Mouse (Mus musculus): ENCODE data around the gene Cxcl5. TPM values are rescaled to one million over a fixed set of nuclear protein-coding genes. Genes with fewer than 3 reads are reported as not detected.
A peak's percentile ranks its signal among the peaks of the same experiment; 100 is the strongest.

The Cxcl5 gene
- polyA plus RNA-seq (2014; fragmentation: Nextera tagmentation; extraction: Ambion mirVana), result 0.19 TPM in 1 of 2 replicates, not detected in the other

DNA sequence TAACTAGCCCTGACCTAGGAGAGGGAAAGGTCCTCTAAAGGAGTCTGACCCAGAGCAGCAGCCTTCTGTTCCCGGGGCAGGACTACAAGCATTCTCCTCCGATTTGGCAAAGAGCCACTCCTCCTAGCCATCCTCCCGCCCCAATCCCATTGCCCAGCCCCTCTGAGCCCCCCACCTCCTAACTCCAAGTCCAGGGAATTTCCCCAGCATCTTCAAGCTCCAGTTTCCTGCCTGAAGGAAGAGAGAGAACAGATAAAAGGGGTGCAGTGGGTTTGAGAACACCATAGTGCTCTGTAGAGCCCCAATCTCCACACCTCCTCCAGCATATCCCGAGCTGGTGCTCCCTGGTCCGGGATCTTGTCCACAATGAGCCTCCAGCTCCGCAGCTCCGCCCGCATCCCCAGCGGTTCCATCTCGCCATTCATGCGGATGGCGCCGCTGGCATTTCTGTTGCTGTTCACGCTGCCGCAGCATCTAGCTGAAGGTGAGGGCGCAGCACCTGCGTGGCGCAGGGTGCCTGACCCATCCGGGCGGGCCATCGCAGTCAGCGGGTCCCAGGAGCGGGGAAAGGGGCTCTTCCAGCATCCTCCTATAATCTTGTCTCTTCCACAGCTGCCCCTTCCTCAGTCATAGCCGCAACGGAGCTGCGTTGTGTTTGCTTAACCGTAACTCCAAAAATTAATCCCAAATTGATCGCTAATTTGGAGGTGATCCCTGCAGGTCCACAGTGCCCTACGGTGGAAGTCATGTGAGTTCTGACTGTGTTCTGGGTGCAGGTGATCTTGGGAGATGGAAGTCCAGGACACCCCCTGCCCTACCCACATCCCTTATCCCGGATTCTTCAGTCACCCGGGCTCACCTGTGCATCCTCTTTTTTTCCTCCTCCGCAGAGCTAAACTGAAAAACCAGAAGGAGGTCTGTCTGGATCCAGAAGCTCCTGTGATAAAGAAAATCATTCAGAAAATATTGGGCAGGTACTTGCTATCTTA lies at the start of gene Cxcl5:
TSS of gene Cxcl5 (plus strand) at position 284 of the 989 bp plus-strand sequence.
- Histone ChIP-seq H3K36me3 (ENCODE audit: insufficient read depth) (no peaks in the 10 kb centered on the region), H3K4me2 (peak within 1 kb of the TSS; percentile 65), H3K4me1 (ENCODE audit: insufficient read depth) (peaks cover 9% of the 10 kb centered on the region), H3K9me3 (ENCODE audit: low read depth, low read length) (no peaks in the 10 kb centered on the region), H3K4me3 (ENCODE audit: low read depth, low read length) (peak within 1 kb of the TSS; percentile 30), H3K27me3 (ENCODE audit: insufficient read depth, low read length) (peaks cover 9% of the 10 kb centered on the region), H3K9ac (no peak within 1 kb of the TSS), H3K27ac (ENCODE audit: low read depth) (no peak within 1 kb of the TSS)
- 6% methylated on average over 32 of the region's 32 CpGs for WGBS
- TF ChIP-seq CTCF (IDR thresholded peaks at IDR 0.05; ENCODE audit: low read depth), result no peak
- DNase-seq, result peak; percentile 46
- peak; percentile 50; the same call in 1 of the 2 replicates for ATAC-seq (ENCODE audit: insufficient read depth)

DNA sequence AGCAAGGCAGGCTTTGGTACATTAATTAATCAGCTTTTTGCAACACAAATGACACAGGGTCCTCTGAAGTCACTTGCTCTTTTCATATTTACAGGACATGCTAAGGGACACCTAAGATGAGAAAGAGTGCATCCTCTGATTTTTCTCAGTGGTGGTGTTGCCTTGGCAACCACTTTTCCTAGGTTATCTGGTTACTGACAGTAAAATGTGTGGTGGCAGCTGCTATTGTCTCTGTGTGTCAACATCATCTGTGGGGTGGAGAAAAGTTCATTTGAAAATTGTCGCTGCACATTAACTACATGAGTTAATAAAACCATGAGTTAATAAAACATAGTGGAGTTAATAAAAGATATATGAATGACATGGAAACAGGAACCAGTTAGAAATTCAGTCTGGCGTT lies 47.8 kb upstream of the Cxcl5 start:
- Histone ChIP-seq H3K4me3 (ENCODE audit: low read depth, low read length) (no peak overlapping the region), H3K27me3 (ENCODE audit: insufficient read depth, low read length) (no peaks in the 10 kb centered on the region), H3K9me3 (ENCODE audit: low read depth, low read length) (no peaks in the 10 kb centered on the region), H3K9ac (no peak overlapping the region), H3K4me2 (no peak overlapping the region), H3K4me1 (ENCODE audit: insufficient read depth) (no peaks in the 10 kb centered on the region), H3K27ac (ENCODE audit: low read depth) (no peak overlapping the region), H3K36me3 (ENCODE audit: insufficient read depth) (no peaks in the 10 kb centered on the region)
- DNase-seq, result no peak
- ATAC-seq (ENCODE audit: insufficient read depth), result no peak
- no peak for TF ChIP-seq CTCF (IDR thresholded peaks at IDR 0.05; ENCODE audit: low read depth)
- 78% methylated on average over 2 of the region's 2 CpGs for WGBS

DNA sequence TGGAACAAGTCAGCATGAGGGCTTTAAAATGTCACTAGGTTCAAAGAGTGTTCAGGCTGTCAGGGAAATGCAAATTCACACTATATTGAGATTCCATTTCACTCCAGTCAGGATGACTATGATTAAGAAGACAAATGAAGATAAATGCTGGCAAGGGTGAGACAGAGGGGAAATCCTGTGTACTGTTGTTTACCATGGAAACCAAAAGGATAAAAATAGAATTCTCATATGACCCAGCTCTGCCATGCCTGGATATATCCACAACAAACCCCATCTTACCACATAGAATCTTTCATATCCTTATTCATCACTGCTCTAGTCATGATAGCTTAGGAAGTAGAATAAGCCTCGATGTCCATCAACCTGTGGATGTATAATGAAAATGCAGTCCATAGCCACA lies 41.2 kb upstream of the Cxcl5 start:
- Histone ChIP-seq H3K27ac (ENCODE audit: low read depth) (no peak overlapping the region), H3K4me3 (ENCODE audit: low read depth, low read length) (no peak overlapping the region), H3K27me3 (ENCODE audit: insufficient read depth, low read length) (no peaks in the 10 kb centered on the region), H3K9me3 (ENCODE audit: low read depth, low read length) (no peaks in the 10 kb centered on the region), H3K4me2 (no peak overlapping the region), H3K4me1 (ENCODE audit: insufficient read depth) (no peaks in the 10 kb centered on the region), H3K9ac (no peak overlapping the region), H3K36me3 (ENCODE audit: insufficient read depth) (no peaks in the 10 kb centered on the region)
- no peak for TF ChIP-seq CTCF (IDR thresholded peaks at IDR 0.05; ENCODE audit: low read depth)
- DNase-seq, result no peak
- ATAC-seq (ENCODE audit: insufficient read depth), result no peak
- 72% methylated on average over 1 of the region's 1 CpGs for WGBS

DNA sequence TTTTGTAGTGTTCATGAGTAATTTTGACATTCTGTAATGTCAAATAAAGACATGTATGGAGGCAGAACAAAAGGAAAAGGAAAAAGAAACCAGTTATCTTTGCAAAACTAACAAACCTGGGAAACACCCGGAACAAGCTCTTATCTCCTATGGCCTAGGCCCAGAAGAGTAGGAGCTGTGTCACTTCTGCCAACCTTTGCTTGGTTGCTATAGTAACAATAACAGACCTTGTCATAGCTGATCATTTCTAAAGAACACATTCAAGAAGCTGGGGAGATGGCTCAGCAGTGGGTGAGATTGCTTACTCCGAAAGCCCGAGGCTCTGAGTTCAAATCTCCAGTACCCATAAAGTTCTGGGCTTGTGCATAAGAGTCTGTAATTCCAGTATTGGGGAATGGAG lies 36.5 kb upstream of the Cxcl5 start:
- DNase-seq (no peak), ATAC-seq (ENCODE audit: insufficient read depth) (no peak)
- Histone ChIP-seq H3K4me2 (no peak overlapping the region), H3K4me1 (ENCODE audit: insufficient read depth) (no peaks in the 10 kb centered on the region), H3K36me3 (ENCODE audit: insufficient read depth) (no peaks in the 10 kb centered on the region), H3K4me3 (ENCODE audit: low read depth, low read length) (no peak overlapping the region), H3K9me3 (ENCODE audit: low read depth, low read length) (no peaks in the 10 kb centered on the region), H3K27ac (ENCODE audit: low read depth) (no peak overlapping the region), H3K9ac (no peak overlapping the region), H3K27me3 (ENCODE audit: insufficient read depth, low read length) (no peaks in the 10 kb centered on the region)
- 78% methylated on average over 3 of the region's 3 CpGs for WGBS
- no peak for TF ChIP-seq CTCF (IDR thresholded peaks at IDR 0.05; ENCODE audit: low read depth)

DNA sequence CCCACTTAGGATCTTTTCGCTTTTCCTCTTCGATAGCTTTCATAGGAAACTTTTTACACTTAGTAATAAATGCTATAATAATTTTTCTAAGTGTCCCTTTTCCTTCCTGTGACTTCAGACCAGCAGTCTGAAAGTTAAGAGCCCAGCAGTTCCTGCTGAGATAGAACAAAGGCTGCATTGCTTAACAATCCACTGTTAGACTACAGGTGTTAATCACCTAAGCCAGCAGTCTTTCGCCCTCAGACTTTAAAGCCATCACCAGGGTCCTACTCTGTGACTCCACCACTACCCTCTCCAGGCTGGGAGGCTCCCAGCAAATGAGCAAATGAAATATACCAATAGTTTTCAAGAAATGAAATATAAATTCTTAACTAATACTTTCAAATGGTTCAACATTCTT lies 30.9 kb upstream of the Cxcl5 start:
- Histone ChIP-seq H3K36me3 (ENCODE audit: insufficient read depth) (no peaks in the 10 kb centered on the region), H3K4me3 (ENCODE audit: low read depth, low read length) (no peak overlapping the region), H3K9ac (no peak overlapping the region), H3K4me1 (ENCODE audit: insufficient read depth) (no peaks in the 10 kb centered on the region), H3K27me3 (ENCODE audit: insufficient read depth, low read length) (no peaks in the 10 kb centered on the region), H3K4me2 (no peak overlapping the region), H3K9me3 (ENCODE audit: low read depth, low read length) (no peaks in the 10 kb centered on the region), H3K27ac (ENCODE audit: low read depth) (no peak overlapping the region)
- no peak for ATAC-seq (ENCODE audit: insufficient read depth)
- DNase-seq, result no peak
- TF ChIP-seq CTCF (IDR thresholded peaks at IDR 0.05; ENCODE audit: low read depth), result no peak
- 52% methylated on average over 3 of the region's 3 CpGs for WGBS

DNA sequence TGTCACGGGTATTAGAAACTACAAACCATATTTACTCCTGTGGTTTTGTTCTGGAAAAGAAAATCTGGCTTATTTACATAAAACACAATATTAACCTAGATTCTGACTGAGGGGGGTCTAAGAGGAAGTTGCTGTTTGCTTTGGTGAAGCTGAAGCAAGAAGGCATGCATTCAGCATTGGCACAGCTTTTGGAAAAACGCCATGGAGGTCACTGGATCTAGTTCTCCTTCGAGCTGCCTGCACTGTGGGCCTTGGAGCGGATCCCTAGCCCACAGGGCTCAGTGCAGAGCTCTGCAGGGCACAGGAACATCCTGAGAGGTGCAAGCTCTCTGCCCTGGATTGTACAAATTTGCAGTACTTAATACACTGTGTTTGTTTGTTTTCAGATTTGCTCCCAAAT lies 27.7 kb upstream of the Cxcl5 start:
- Histone ChIP-seq H3K36me3 (ENCODE audit: insufficient read depth) (no peaks in the 10 kb centered on the region), H3K9me3 (ENCODE audit: low read depth, low read length) (no peaks in the 10 kb centered on the region), H3K9ac (no peak overlapping the region), H3K4me1 (ENCODE audit: insufficient read depth) (no peaks in the 10 kb centered on the region), H3K4me2 (no peak overlapping the region), H3K4me3 (ENCODE audit: low read depth, low read length) (no peak overlapping the region), H3K27ac (ENCODE audit: low read depth) (no peak overlapping the region), H3K27me3 (ENCODE audit: insufficient read depth, low read length) (no peaks in the 10 kb centered on the region)
- TF ChIP-seq CTCF (IDR thresholded peaks at IDR 0.05; ENCODE audit: low read depth), result no peak
- 57% methylated on average over 4 of the region's 4 CpGs for WGBS
- DNase-seq (peak; percentile 34), ATAC-seq (ENCODE audit: insufficient read depth) (no peak)

DNA sequence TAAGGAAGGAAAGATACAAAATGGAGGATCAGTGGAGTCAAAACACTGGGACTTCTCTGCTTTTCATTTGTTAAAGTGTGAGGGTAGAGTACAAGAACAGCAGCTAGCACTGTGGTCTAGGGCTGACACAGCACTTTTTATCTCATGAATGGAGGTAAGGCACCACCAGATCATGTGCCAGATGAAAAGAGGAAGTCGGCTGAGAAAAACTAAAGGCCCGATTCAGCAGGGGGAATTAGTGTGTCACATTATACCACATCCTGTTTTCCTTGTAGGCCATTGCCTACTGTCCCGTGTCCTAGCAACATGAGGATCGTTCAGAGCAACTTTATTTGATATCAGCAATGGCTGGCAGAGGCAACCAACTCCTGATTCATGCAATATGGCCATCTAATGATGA lies 17.1 kb upstream of the Cxcl5 start:
- peak; percentile 23 for DNase-seq
- Histone ChIP-seq H3K9ac (no peak overlapping the region), H3K27me3 (ENCODE audit: insufficient read depth, low read length) (no peaks in the 10 kb centered on the region), H3K4me2 (no peak overlapping the region), H3K9me3 (ENCODE audit: low read depth, low read length) (no peaks in the 10 kb centered on the region), H3K36me3 (ENCODE audit: insufficient read depth) (no peaks in the 10 kb centered on the region), H3K27ac (ENCODE audit: low read depth) (no peak overlapping the region), H3K4me1 (ENCODE audit: insufficient read depth) (no peaks in the 10 kb centered on the region), H3K4me3 (ENCODE audit: low read depth, low read length) (no peak overlapping the region)
- 56% methylated on average over 4 of the region's 4 CpGs for WGBS
- TF ChIP-seq CTCF (IDR thresholded peaks at IDR 0.05; ENCODE audit: low read depth), result no peak
- ATAC-seq (ENCODE audit: insufficient read depth), result no peak

Measured in lung, embryonic 14.5 days (tissue).